Mouse (Mus musculus): Measurements from ENCODE around the gene Suclg1. TPM values are rescaled to one million over a fixed set of nuclear protein-coding genes. Genes with fewer than 3 reads are reported as not detected.
A peak's percentile ranks its signal among the peaks of the same experiment; 100 is the strongest.

Suclg1 gene
- 114 and 127 TPM in 2 replicates for total RNA-seq (2012; rRNA removed)
- 112 and 116 TPM in 2 replicates for total RNA-seq (2014; rRNA removed)
- 169 and 179 TPM in 2 replicates for polyA plus RNA-seq (2012; ENCODE audit: insufficient read length, low read depth)

DNA sequence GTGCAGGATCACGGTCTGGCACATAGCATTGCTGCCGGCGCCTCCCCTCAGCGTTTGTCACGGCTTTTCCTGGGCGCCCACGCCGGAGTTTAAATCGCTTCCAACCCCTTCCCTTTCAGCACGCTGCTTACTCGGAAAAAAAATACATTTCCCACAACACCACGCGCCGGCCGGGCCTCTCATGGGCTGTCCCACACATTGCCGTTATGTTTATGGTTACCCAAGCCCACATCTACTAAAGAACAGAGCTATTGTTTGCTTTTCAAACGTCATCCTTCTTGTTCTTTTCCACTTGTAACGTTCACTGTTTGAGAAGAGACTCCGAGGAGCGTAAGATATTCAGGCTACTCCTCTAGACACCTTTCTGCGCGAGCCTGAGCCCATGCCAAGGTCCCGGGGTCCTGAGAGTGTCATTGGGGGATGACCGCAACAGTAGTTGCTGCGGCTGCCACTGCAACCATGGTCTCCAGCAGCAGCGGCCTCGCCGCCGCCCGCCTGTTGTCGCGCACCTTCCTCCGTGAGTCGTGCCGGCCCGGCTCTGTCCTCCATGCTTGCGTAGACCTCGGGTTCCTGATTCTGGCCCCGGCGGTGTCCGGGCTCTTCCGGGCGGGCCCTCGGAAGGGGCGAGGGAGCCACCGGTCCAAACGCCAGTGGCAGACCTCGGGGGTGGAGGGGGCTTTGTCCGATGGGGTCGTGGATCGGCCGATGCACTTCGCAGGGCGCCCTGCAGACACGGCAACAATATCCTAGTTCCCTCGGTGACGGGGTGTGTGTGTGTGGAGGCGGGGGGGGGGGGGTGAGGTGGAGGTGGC lies at the start of gene Suclg1:
Suclg1 (plus strand) TSS at position 146 of the 812 bp plus-strand sequence.
- H3K4me1 ChIP-seq (ENCODE audit: control insufficient read depth in 1 of 2, insufficient read depth in 2 of 2) = peaks cover 12 to 30% of the 10 kb centered on the region in 2 experiments
- H3K79me2 ChIP-seq (replicated peaks; ENCODE audit: control insufficient read depth, extremely low read depth, insufficient read depth, poor library complexity, severe bottlenecking) = peaks cover 41% of the 10 kb centered on the region
- in situ Hi-C loops (cut with MboI; ENCODE audit: low pct_ligation_motif_present, low pct_unique_long_range_greater_than_20kb, low sequenced_read_pairs) = no loop called here
- TF ChIP-seq E2F4 (IDR thresholded peaks at IDR 0.05; ENCODE audit: insufficient replicate concordance, low read depth, low read length) = no peak
- peak; percentile 51; the same call in 1 of the 2 replicates for TF ChIP-seq GABPA (IDR thresholded peaks at IDR 0.05; ENCODE audit: insufficient replicate concordance, low read depth, low read length)
- TF ChIP-seq POLR2A (IDR thresholded peaks at IDR 0.05; ENCODE audit: low read depth, low read length) = peak; percentile 72
- peak; percentile 97 for TF ChIP-seq HCFC1 (IDR thresholded peaks at IDR 0.05; ENCODE audit: low read depth, low read length)
- TF ChIP-seq RAD21 (IDR thresholded peaks at IDR 0.05; ENCODE audit: low read depth, low read length) = no peak
- TF ChIP-seq JUND (conservative IDR thresholded peaks at IDR 0.05; ENCODE audit: low read depth, low read length) = no peak
- no peak for TF ChIP-seq BHLHE40 (IDR thresholded peaks at IDR 0.05; ENCODE audit: low read depth, low read length)
- no peak for TF ChIP-seq CHD1 (IDR thresholded peaks at IDR 0.05; ENCODE audit: low read depth, low read length)
- peak; percentile 99 for TF ChIP-seq MXI1 (IDR thresholded peaks at IDR 0.05; ENCODE audit: low read depth, low read length)
- 0 out of 4 replicates have a peak, but pooled peaks of 1 of the 2 experiments have one; percentile 23 for TF ChIP-seq CTCF (conservative IDR thresholded peaks at IDR 0.05 in 1 of 2, IDR thresholded peaks at IDR 0.05 in 1 of 2; ENCODE audit: low read depth in 2 of 2, low read length in 2 of 2)
- no peak for TF ChIP-seq CHD2 (IDR thresholded peaks at IDR 0.05; ENCODE audit: low read length)
- TF ChIP-seq UBTF (IDR thresholded peaks at IDR 0.05; ENCODE audit: low read depth, low read length) = 0 out of 2 replicates have a peak, but pooled peaks have one; percentile 16
- no peak for TF ChIP-seq EP300 (IDR thresholded peaks at IDR 0.05; ENCODE audit: low read length)
- TF ChIP-seq MYC (IDR thresholded peaks at IDR 0.05; ENCODE audit: low read depth, low read length) = peak; percentile 89
- no peak for TF ChIP-seq JUN (IDR thresholded peaks at IDR 0.05; ENCODE audit: insufficient read depth, low read depth, low read length)
- no peak for TF ChIP-seq ZC3H11A (IDR thresholded peaks at IDR 0.05; ENCODE audit: low read depth, low read length)
- TF ChIP-seq PAX5 (IDR thresholded peaks at IDR 0.05; ENCODE audit: low read length) = no peak
- no peak for TF ChIP-seq NRF1 (IDR thresholded peaks at IDR 0.05; ENCODE audit: low read depth, low read length)
- TF ChIP-seq NELFE (IDR thresholded peaks at IDR 0.05; ENCODE audit: low read depth, low read length) = peak; percentile 15
- TF ChIP-seq IRF4 (IDR thresholded peaks at IDR 0.05; ENCODE audit: low read depth, low read length) = no peak
- TF ChIP-seq MAFK (IDR thresholded peaks at IDR 0.05; ENCODE audit: insufficient replicate concordance, low read length) = no peak
- TF ChIP-seq USF1 (IDR thresholded peaks at IDR 0.05; ENCODE audit: low read depth, low read length) = no peak
- no peak for TF ChIP-seq MEF2A (IDR thresholded peaks at IDR 0.05; ENCODE audit: borderline replicate concordance, low read depth, low read length)
- no peak for TF ChIP-seq POLR2AphosphoS2 (IDR thresholded peaks at IDR 0.05; ENCODE audit: low read depth, low read length)
- peak; percentile 95 for TF ChIP-seq SIN3A (IDR thresholded peaks at IDR 0.05; ENCODE audit: low read length)
- TF ChIP-seq MAZ (IDR thresholded peaks at IDR 0.05; ENCODE audit: low read depth, low read length) = no peak
- TF ChIP-seq USF2 (conservative IDR thresholded peaks at IDR 0.05; ENCODE audit: low read depth, low read length) = no peak
- peak; percentile 100 for TF ChIP-seq MAX (IDR thresholded peaks at IDR 0.05; ENCODE audit: low read length)
- TF ChIP-seq ZMIZ1 (IDR thresholded peaks at IDR 0.05; ENCODE audit: low read depth, low read length) = peak; percentile 62
- no peak for TF ChIP-seq RCOR1 (conservative IDR thresholded peaks at IDR 0.05; ENCODE audit: low read depth, low read length)
- no peak for TF ChIP-seq ETS1 (conservative IDR thresholded peaks at IDR 0.05; ENCODE audit: low read depth, low read length)
- no peak for TF ChIP-seq SMC3 (IDR thresholded peaks at IDR 0.05; ENCODE audit: low read depth, low read length)
- peak; percentile 34; the same call in 1 of the 2 replicates for TF ChIP-seq TCF12 (IDR thresholded peaks at IDR 0.05; ENCODE audit: low read depth, low read length)
- peak; percentile 86; the same call in 1 of the 2 replicates for TF ChIP-seq TBP (conservative IDR thresholded peaks at IDR 0.05; ENCODE audit: low read depth, low read length)
- TF ChIP-seq ELF1 (IDR thresholded peaks at IDR 0.05; ENCODE audit: low read depth, low read length) = peak; percentile 50; the same call in 1 of the 2 replicates
- peak; percentile 96; the same call in 1 of the 2 replicates for TF ChIP-seq KAT2A (IDR thresholded peaks at IDR 0.05; ENCODE audit: insufficient replicate concordance, low read length)
- TF ChIP-seq ZKSCAN1 (IDR thresholded peaks at IDR 0.05; ENCODE audit: borderline replicate concordance, low read depth, low read length) = no peak
- peak; percentile 71 for TF ChIP-seq ZNF384 (IDR thresholded peaks at IDR 0.05; ENCODE audit: low read depth, low read length)
- H3K36me3 ChIP-seq (replicated peaks in 1 of 2; ENCODE audit: control insufficient read depth in 1 of 2, insufficient read depth in 1 of 2, low read length in 1 of 2) = peaks cover 0 to 17% of the 10 kb centered on the region in 2 experiments
- no peaks in the 10 kb centered on the region for H3K27me3 ChIP-seq (replicated peaks)
- peaks cover 6% of the 10 kb centered on the region for H3K9me3 ChIP-seq (replicated peaks; ENCODE audit: low read length)
- peak within 1 kb of the TSS; percentile 95 for H3K4me2 ChIP-seq (ENCODE audit: insufficient read depth, low read depth, poor library complexity, severe bottlenecking)
- dilution Hi-C loops (cut with MboI; ENCODE audit: extremely low pct_ligation_motif_present, extremely low pct_unique_long_range_greater_than_20kb, low sequenced_read_pairs) = no loop called here
- H3K4me3 ChIP-seq (replicated peaks in 1 of 3; ENCODE audit: low read depth in 2 of 3, low read length in 2 of 3, poor library complexity in 1 of 3) = peak within 1 kb of the TSS; percentile 79 to 99 (median 92)
- peak within 1 kb of the TSS; percentile 25; the same call in 1 of the 2 replicates for H3K27ac ChIP-seq (ENCODE audit: insufficient read depth, low read depth)
- peak within 1 kb of the TSS; percentile 96 for H3K9ac ChIP-seq (ENCODE audit: insufficient read depth, low read depth)
- DNase-seq (ENCODE audit: extremely low read depth) = peak; percentile 88

Data from CH12.LX (cell line).